Mouse (Mus musculus) gastrocnemius, postnatal 36 days (tissue): ENCODE measurements around the gene Nbea. TPM values are rescaled to one million over a fixed set of nuclear protein-coding genes. Genes with fewer than 3 reads are reported as not detected.
"Not testable (repeated sequence)": the region's sequence is repeated elsewhere in the genome, so short reads cannot be mapped to it uniquely, and the experiment has no call there.

Source experiments
- DNase-seq, 2 experiments: peaks; one replicate each; pipeline ENCODE4 v3.0.0; 2022
- intact Hi-C: fragments of 180-260 bp; cut with DNase I; formaldehyde crosslinking; loops from one replicate; pipeline ENCODE4 v1.15.1; 2025
- total RNA-seq, 2 experiments: library from RNA; stranded (reverse); gene quantifications; 2 replicates each; pipeline ENCODE4 v1.2.3; 2021

Gene Nbea
- total RNA-seq, 2 experiments from 2014 or later, result 4.4 to 4.7 TPM

GRCm38 (mm10) chr3:56043091-56043490 lies 140.4 kb downstream of the Nbea start:
- intact Hi-C loops, result no loop called here
- no peak for DNase-seq

GRCm38 (mm10) chr3:56039494-56039893 lies 144.0 kb downstream of the Nbea start:
- no peak for DNase-seq
- intact Hi-C loops, result no loop called here

GRCm38 (mm10) chr3:56034596-56034995 lies 148.9 kb downstream of the Nbea start:
- intact Hi-C loops, result no loop called here

GRCm38 (mm10) chr3:56018494-56018893 lies 165.0 kb downstream of the Nbea start:
- intact Hi-C loops, result no loop called here
- no peak for DNase-seq

More at GRCm38 (mm10) chr3:56034596-56034995, 148.9 kb downstream of the Nbea start:
- no peak for DNase-seq

- intact Hi-C loops, result no loop called here
- no peak for DNase-seq
Observed at GRCm38 (mm10) chr3:56011132-56011531, 172.4 kb downstream of the Nbea start.

- no peak for DNase-seq
- intact Hi-C loops, result loop anchor here (2.0 to 10.0 kb wide), 2 partner anchors 483 to 1197 kb away; no protein-coding TSS in a partner anchor
Observed at GRCm38 (mm10) chr3:56007991-56008390, 175.5 kb downstream of the Nbea start.

- intact Hi-C loops, result loop anchor here (10.0 kb wide), 1 partner anchor 475 kb away; no protein-coding TSS in a partner anchor
- no peak for DNase-seq
Observed at GRCm38 (mm10) chr3:56000259-56000658, 183.2 kb downstream of the Nbea start.

- no peak for DNase-seq
- intact Hi-C loops, result no loop called here
Observed at GRCm38 (mm10) chr3:55978361-55978760, 205.1 kb downstream of the Nbea start.

GRCm38 (mm10) chr3:55976986-55977385 lies 206.5 kb downstream of the Nbea start:
- intact Hi-C loops, DNase-seq: not testable (repeated sequence)

GRCm38 (mm10) chr3:55965723-55966156 lies 217.8 kb downstream of the Nbea start:
- intact Hi-C loops, result no loop called here
- no peak for DNase-seq

- intact Hi-C loops, result no loop called here
- no peak for DNase-seq
Observed at GRCm38 (mm10) chr3:55963032-55963431, 220.5 kb downstream of the Nbea start.

- intact Hi-C loops, result no loop called here
- no peak for DNase-seq
Observed at GRCm38 (mm10) chr3:55949994-55950393, 233.5 kb downstream of the Nbea start.

GRCm38 (mm10) chr3:55949148-55949547 lies 234.4 kb downstream of the Nbea start:
- DNase-seq, result no peak
- intact Hi-C loops, result no loop called here

GRCm38 (mm10) chr3:55927343-55927742 lies 256.2 kb downstream of the Nbea start:
- intact Hi-C loops, result no loop called here
- DNase-seq, result no peak

- no peak for DNase-seq
- intact Hi-C loops, result no loop called here
Observed at GRCm38 (mm10) chr3:55909290-55909689, 274.2 kb downstream of the Nbea start.

GRCm38 (mm10) chr3:55890574-55890973 lies 292.9 kb downstream of the Nbea start:
- DNase-seq, result no peak
- intact Hi-C loops, result no loop called here

GRCm38 (mm10) chr3:55889227-55889626 lies 294.3 kb downstream of the Nbea start:
- DNase-seq, result no peak
- intact Hi-C loops, result no loop called here

- intact Hi-C loops, result no loop called here
- DNase-seq, result no peak
Observed at GRCm38 (mm10) chr3:55887829-55888210, 295.7 kb downstream of the Nbea start.

GRCm38 (mm10) chr3:55887193-55887828 lies 296.2 kb downstream of the Nbea start:
- DNase-seq, result no peak
- intact Hi-C loops, result no loop called here

GRCm38 (mm10) chr3:55872944-55873924 lies 310.3 kb downstream of the Nbea start:
- no peak for DNase-seq
- intact Hi-C loops, result no loop called here

- intact Hi-C loops, result no loop called here
- DNase-seq, result no peak
Observed at GRCm38 (mm10) chr3:55852488-55852887, 331.0 kb downstream of the Nbea start.
